In the genomic region with DNA sequence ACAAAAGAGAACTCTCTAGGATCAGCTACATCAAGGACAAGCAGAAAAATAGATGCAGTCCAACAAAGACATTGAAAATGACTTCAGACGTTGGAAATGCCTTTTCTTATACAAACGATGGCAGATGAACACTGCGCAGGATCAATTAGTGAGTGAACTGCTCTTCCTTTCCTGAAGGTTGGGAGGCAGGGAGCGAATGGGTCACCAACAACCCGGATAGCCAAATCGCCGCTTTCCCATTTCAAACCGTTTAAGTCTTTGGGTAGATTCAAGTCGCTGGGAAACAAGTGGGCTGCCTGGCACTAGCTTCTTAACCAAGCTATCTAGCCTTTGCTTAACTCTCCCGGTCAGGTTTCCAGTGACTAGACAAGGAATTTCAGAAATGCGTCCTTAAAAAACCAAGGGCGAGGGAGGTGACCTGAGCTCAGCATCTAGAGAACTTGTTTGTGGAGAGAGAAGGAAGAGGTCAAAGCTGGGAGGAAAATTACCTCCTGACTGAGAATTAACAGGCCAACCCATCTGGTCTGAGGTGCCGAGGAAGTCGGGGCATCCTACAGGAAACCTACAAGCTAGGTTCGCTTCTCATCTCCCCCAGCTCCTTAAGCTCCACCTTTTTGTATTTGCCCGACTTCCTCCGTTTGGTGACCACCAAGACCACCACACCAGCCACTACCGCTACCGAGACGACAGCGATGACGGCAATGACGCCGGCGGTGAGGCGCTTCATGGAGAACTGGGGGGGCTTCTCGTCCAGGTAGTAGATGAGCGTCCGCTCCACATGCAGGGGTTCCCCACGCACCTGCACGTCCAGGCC, we compare ENCODE assay signal across 10 mouse cellular contexts. TPM values are rescaled to one million over a fixed set of nuclear protein-coding genes. Genes with fewer than 3 reads are reported as not detected.
DNase-seq lines count a peak whose midpoint lies in the region; ATAC-seq and TF ChIP-seq lines count a peak whose summit lies in the region.
"Had no signal": no experiment of that assay in that cellular context is flagged by ENCODE, and none has a peak within 500 bp of the region (broad histone marks: within the 10 kb centered on the region; RNA-seq: fewer than 3 reads in every experiment).

No protein-coding gene starts in this region.

- no peaks in the 10 kb centered on the region for H3K9me3 ChIP-seq in heart, postnatal 0 days (replicated peaks; ENCODE audit: control insufficient read depth, low read length)
- H3K9me3 ChIP-seq in embryonic facial prominence, embryonic 10.5 days: no peaks in the 10 kb centered on the region
- H3K9me3 ChIP-seq in kidney, embryonic 14.5 days (ENCODE audit: control insufficient read depth, low read length): no peaks in the 10 kb centered on the region
- H3K9me3 ChIP-seq in midbrain, embryonic 15.5 days: no peaks in the 10 kb centered on the region

- H3K27ac ChIP-seq in heart, postnatal 0 days (ENCODE audit: low read depth): no peak overlapping the region
- no peak overlapping the region; the same call in 1 of the 2 replicates for H3K27ac ChIP-seq in embryonic facial prominence, embryonic 10.5 days (replicated peaks)
- H3K27ac ChIP-seq in kidney, embryonic 14.5 days (ENCODE audit: low read depth, low read length): peak overlapping the region; percentile 20; the same call in 1 of the 2 replicates
- H3K27ac ChIP-seq in midbrain, embryonic 15.5 days: no peak overlapping the region

- peak overlapping the region; percentile 38 for H3K4me3 ChIP-seq in heart, postnatal 0 days (ENCODE audit: low read depth, low read length)
- H3K4me3 ChIP-seq in embryonic facial prominence, embryonic 10.5 days: peak overlapping the region; percentile 59
- peak overlapping the region; percentile 42 for H3K4me3 ChIP-seq in kidney, embryonic 14.5 days (ENCODE audit: low read length)
- peak overlapping the region; percentile 50 for H3K4me3 ChIP-seq in midbrain, embryonic 15.5 days

- TF ChIP-seq CTCF in heart, postnatal 0 days (IDR thresholded peaks at IDR 0.05; ENCODE audit: low read depth): no peak

- no peaks in the 10 kb centered on the region for H3K36me3 ChIP-seq in heart, postnatal 0 days (replicated peaks; ENCODE audit: control insufficient read depth, insufficient read depth, low read length)
- H3K36me3 ChIP-seq in embryonic facial prominence, embryonic 10.5 days (replicated peaks): no peaks in the 10 kb centered on the region
- H3K36me3 ChIP-seq in kidney, embryonic 14.5 days (ENCODE audit: control insufficient read depth, insufficient read depth, low read length): no peaks in the 10 kb centered on the region
- no peaks in the 10 kb centered on the region for H3K36me3 ChIP-seq in midbrain, embryonic 15.5 days (replicated peaks)

- no peak for DNase-seq in heart, postnatal 0 days (ENCODE audit: low spot score)
- DNase-seq in heart, adult 9 months (ENCODE audit: low spot score in 2 of 2): no peak
- DNase-seq in embryonic facial prominence, embryonic 10.5 days (ENCODE audit: low spot score): peak; percentile 28
- no peak for DNase-seq in spleen, postnatal 10 days (ENCODE audit: low spot score in 2 of 2)
- no peak for DNase-seq in gastrocnemius, adult 8-10 months (ENCODE audit: low spot score in 2 of 2)
- DNase-seq in frontal cortex, adult 2 months (ENCODE audit: extremely low spot score in 1 of 2, low spot score in 1 of 2): no peak

- no peak overlapping the region for H3K9ac ChIP-seq in heart, postnatal 0 days (replicated peaks; ENCODE audit: low read depth, low read length)
- peak overlapping the region; percentile 35 for H3K9ac ChIP-seq in kidney, embryonic 14.5 days (ENCODE audit: low read depth, low read length)
- peak overlapping the region; percentile 35; the same call in 1 of the 2 replicates for H3K9ac ChIP-seq in midbrain, embryonic 15.5 days

- H3K4me2 ChIP-seq in heart, postnatal 0 days (ENCODE audit: low read depth, low read length): peak overlapping the region; percentile 58
- peak overlapping the region; percentile 67 for H3K4me2 ChIP-seq in kidney, embryonic 14.5 days (replicated peaks; ENCODE audit: low read depth, low read length)
- H3K4me2 ChIP-seq in midbrain, embryonic 15.5 days: peak overlapping the region; percentile 77

- no peak for ATAC-seq in heart, postnatal 0 days (ENCODE audit: insufficient read depth, low read depth)
- ATAC-seq in kidney, embryonic 14.5 days (ENCODE audit: low FRiP score, low TSS enrichment): no peak
- ATAC-seq in midbrain, embryonic 15.5 days (replicated peaks): no peak; the same call in 1 of the 2 replicates

- H3K27me3 ChIP-seq in heart, postnatal 0 days (ENCODE audit: control insufficient read depth, insufficient read depth, low read length): peaks cover 55% of the 10 kb centered on the region
- peaks cover 72% of the 10 kb centered on the region for H3K27me3 ChIP-seq in embryonic facial prominence, embryonic 10.5 days (replicated peaks; ENCODE audit: low read depth, poor library complexity, severe bottlenecking)
- peaks cover 50% of the 10 kb centered on the region for H3K27me3 ChIP-seq in kidney, embryonic 14.5 days (ENCODE audit: control insufficient read depth, insufficient read depth, low read length)
- peaks cover 60% of the 10 kb centered on the region for H3K27me3 ChIP-seq in midbrain, embryonic 15.5 days (replicated peaks)
- H3K27me3 ChIP-seq: CH12.LX had no signal

- no peak for TF ChIP-seq EP300 in heart, postnatal 0 days (IDR thresholded peaks at IDR 0.05; ENCODE audit: low read depth)

- 14% methylated on average over 31 of the region's 31 CpGs for WGBS in heart, postnatal 0 days
- WGBS in embryonic facial prominence, embryonic 10.5 days: 6% methylated on average over 31 of the region's 31 CpGs
- WGBS in kidney, embryonic 14.5 days: 8% methylated on average over 31 of the region's 31 CpGs
- 7% methylated on average over 31 of the region's 31 CpGs for WGBS in midbrain, embryonic 15.5 days

- peaks cover 6% of the 10 kb centered on the region; the same call in 1 of the 2 replicates for H3K4me1 ChIP-seq in heart, postnatal 0 days (ENCODE audit: control insufficient read depth, insufficient read depth)
- peaks cover 28% of the 10 kb centered on the region for H3K4me1 ChIP-seq in embryonic facial prominence, embryonic 10.5 days
- peaks cover 4% of the 10 kb centered on the region; the same call in 1 of the 2 replicates for H3K4me1 ChIP-seq in kidney, embryonic 14.5 days (ENCODE audit: control insufficient read depth, insufficient read depth, low read length)
- peaks cover 21% of the 10 kb centered on the region for H3K4me1 ChIP-seq in midbrain, embryonic 15.5 days

RNA-seq across cellular contexts. Expression of a gene that starts 1.2 kb away (rescaled TPM):
- 12.5 TPM in 1 of 2 replicates, not detected in the other for total RNA-seq in heart, postnatal 0 days (2014; rRNA removed; ENCODE audit: low replicate concordance)
- polyA plus RNA-seq in heart, postnatal 0 days (2015; fragmentation: Nextera tagmentation; extraction: Ambion mirVana): 0.16 and 0.51 TPM in 2 replicates
- 6.7 and 9.8 TPM in 2 replicates for polyA plus RNA-seq in embryonic facial prominence, embryonic 10.5 days (2016; fragmentation: Nextera tagmentation; extraction: Ambion mirVana)
- polyA plus RNA-seq in kidney, embryonic 14.5 days (2014; fragmentation: Nextera tagmentation; extraction: Ambion mirVana): 86.1 and 96.9 TPM in 2 replicates
- polyA plus RNA-seq in midbrain, embryonic 15.5 days (2015; fragmentation: Nextera tagmentation; extraction: Ambion mirVana): 1.5 and 2.1 TPM in 2 replicates
- not detected for total RNA-seq in gastrocnemius, adult 8-10 months (2022)
- polyA plus RNA-seq in frontal cortex, adult 2 months (2012; rRNA removed): 0.10 and 0.42 TPM in 2 replicates
- total RNA-seq: CH12.LX; liver, adult 2 months had no signal
- polyA plus RNA-seq: liver, adult 2 months had no signal

RNA-seq across cellular contexts. Expression of a gene that starts 42.7 kb away (rescaled TPM):
- not detected in 2 replicates for total RNA-seq in heart, postnatal 0 days (2014; rRNA removed; ENCODE audit: low replicate concordance)
- polyA plus RNA-seq in heart, postnatal 0 days (2015; fragmentation: Nextera tagmentation; extraction: Ambion mirVana): not detected in 2 replicates
- polyA plus RNA-seq in embryonic facial prominence, embryonic 10.5 days (2016; fragmentation: Nextera tagmentation; extraction: Ambion mirVana): not detected in 2 replicates
- polyA plus RNA-seq in kidney, embryonic 14.5 days (2014; fragmentation: Nextera tagmentation; extraction: Ambion mirVana): not detected in 2 replicates
- not detected in 2 replicates for polyA plus RNA-seq in midbrain, embryonic 15.5 days (2015; fragmentation: Nextera tagmentation; extraction: Ambion mirVana)
- not detected for total RNA-seq in gastrocnemius, adult 8-10 months (2022)
- polyA plus RNA-seq in frontal cortex, adult 2 months (2012; rRNA removed): not detected in 2 replicates
- total RNA-seq: CH12.LX; liver, adult 2 months had no signal
- polyA plus RNA-seq: liver, adult 2 months had no signal
